Mouse (Mus musculus) myocyte (in vitro differentiated cells): ENCODE data around the gene Spdef. TPM values are rescaled to one million over a fixed set of nuclear protein-coding genes. Genes with fewer than 3 reads are reported as not detected.

Experiments
- H3K27me3 ChIP-seq: one replicate; pipeline ENCODE4 v1.6.1; 2011; ENCODE audit not compliant: control insufficient read depth, insufficient read depth, insufficient read length
- H3K36me3 ChIP-seq: one replicate; pipeline ENCODE4 v1.6.1; 2011; ENCODE audit not compliant: control insufficient read depth, insufficient read depth
- H3K4me2 ChIP-seq: one replicate; pipeline ENCODE4 v1.6.1; 2011; ENCODE audit warnings: low read depth, control low read depth
- H3K4me3 ChIP-seq: one replicate; pipeline ENCODE4 v1.5.1; 2011; ENCODE audit warnings: mild to moderate bottlenecking, control low read depth, moderate library complexity
- H3K79me2 ChIP-seq: one replicate; pipeline ENCODE4 v1.6.1; 2011; ENCODE audit not compliant: control insufficient read depth, insufficient read depth
- H3ac ChIP-seq: one replicate; pipeline ENCODE4 v1.6.1; 2011; ENCODE audit not compliant: control insufficient read depth, insufficient read length
- CEBPB ChIP-seq: IDR thresholded peaks from 2 replicates; pipeline ENCODE4 v1.6.1; 2011; ENCODE audit warnings: mild to moderate bottlenecking, moderate library complexity; ENCODE audit not compliant: poor library complexity, insufficient read depth, severe bottlenecking
- E2F4 ChIP-seq: IDR thresholded peaks from one replicate; pipeline ENCODE4 v1.6.1; 2011; ENCODE audit warnings: mild to moderate bottlenecking, control low read depth, moderate library complexity; ENCODE audit not compliant: insufficient read depth
- MAX ChIP-seq: IDR thresholded peaks from one replicate; pipeline ENCODE4 v1.6.1; 2011; ENCODE audit warnings: low read depth, mild to moderate bottlenecking, control low read depth
- MYOD1 ChIP-seq, 3 experiments: IDR thresholded peaks; one replicate each; pipeline ENCODE4 v1.6.1; 2011; ENCODE audit warnings: control low read depth in 2 of 3, low read depth in 2 of 3, mild to moderate bottlenecking in 2 of 3, moderate library complexity in 1 of 3; ENCODE audit not compliant: insufficient read length in 2 of 3, control insufficient read depth in 1 of 3
- MYOG ChIP-seq, 3 experiments: IDR thresholded peaks; one replicate each; pipeline ENCODE4 v1.6.1; 2011; ENCODE audit warnings: control low read depth in 2 of 3, low read depth in 2 of 3, mild to moderate bottlenecking in 2 of 3; ENCODE audit not compliant: insufficient read length in 2 of 3, control insufficient read depth in 1 of 3, insufficient read depth in 1 of 3
- POLR2A ChIP-seq: IDR thresholded peaks from one replicate; pipeline ENCODE4 v1.6.1; 2011; ENCODE audit warnings: low read depth, mild to moderate bottlenecking, control low read depth, moderate library complexity; ENCODE audit not compliant: insufficient read length
- POLR2AphosphoS2 ChIP-seq: IDR thresholded peaks from one replicate; pipeline ENCODE4 v1.6.1; 2011; ENCODE audit warnings: low read depth, control low read depth; ENCODE audit not compliant: insufficient read length
- REST ChIP-seq: IDR thresholded peaks from one replicate; pipeline ENCODE4 v1.6.1; 2011; ENCODE audit warnings: mild to moderate bottlenecking, control low read depth, moderate library complexity; ENCODE audit not compliant: insufficient read depth, insufficient read length
- SRF ChIP-seq: IDR thresholded peaks from one replicate; pipeline ENCODE4 v1.6.1; 2011; ENCODE audit warnings: low read depth; ENCODE audit not compliant: control insufficient read depth, insufficient read length
- TCF12 ChIP-seq: IDR thresholded peaks from one replicate; pipeline ENCODE4 v1.6.1; 2011; ENCODE audit warnings: mild to moderate bottlenecking, control low read depth; ENCODE audit not compliant: poor library complexity, insufficient read depth, severe bottlenecking
- TCF3 ChIP-seq: IDR thresholded peaks from one replicate; pipeline ENCODE4 v1.6.1; 2011; ENCODE audit warnings: low read depth, control low read depth; ENCODE audit not compliant: insufficient read length
- USF1 ChIP-seq: IDR thresholded peaks from one replicate; pipeline ENCODE4 v1.6.1; 2011; ENCODE audit warnings: low read depth, mild to moderate bottlenecking, control low read depth, moderate library complexity
- polyA plus RNA-seq: library from polyadenylated mRNA; unstranded; fragments of >200 nt; fragmentation: generic; extraction: Trizol; gene quantifications from one replicate; pipeline ENCODE4 v1.2.1, GENCODE M21; 2012; ENCODE audit warnings: missing spikeins

Spdef gene
- polyA plus RNA-seq, 1 experiment: 0.05 TPM

- TF ChIP-seq MYOG (IDR thresholded peaks at IDR 0.05; ENCODE audit: control insufficient read depth in 1 of 3, insufficient read depth in 1 of 3, insufficient read length in 2 of 3, low read depth in 2 of 3) (peak in 2 of 3 experiments; percentile 41 to 82), USF1 (no peak), E2F4 (no peak), SRF (no peak), MAX (no peak), TCF12 (no peak), CEBPB (no peak), MYOD1 (IDR thresholded peaks at IDR 0.05; ENCODE audit: control insufficient read depth in 1 of 3, insufficient read length in 2 of 3, low read depth in 2 of 3) (peak in 2 of 3 experiments; percentile 59 to 85), TCF3 (no peak), POLR2AphosphoS2 (no peak), REST (no peak)
- Histone ChIP-seq H3K4me3 (no peak overlapping the region), H3ac (no peak overlapping the region), H3K36me3 (no peaks in the 10 kb centered on the region), H3K27me3 (no peaks in the 10 kb centered on the region), H3K79me2 (peaks cover 5% of the 10 kb centered on the region), H3K4me2 (peak overlapping the region; percentile 74)
Observed at GRCm38 (mm10) chr17:27767543-27767942, 38.8 kb upstream of the Spdef start.

GRCm38 (mm10) chr17:27767120-27767519, 38.4 kb upstream of the Spdef start:
- peak overlapping the region; percentile 74 for H3K4me2 ChIP-seq
- H3K79me2 ChIP-seq: peaks cover 5% of the 10 kb centered on the region
- no peaks in the 10 kb centered on the region for H3K27me3 ChIP-seq
- TF ChIP-seq CEBPB (no peak), TCF3 (no peak), MYOG (IDR thresholded peaks at IDR 0.05; ENCODE audit: control insufficient read depth in 1 of 3, insufficient read depth in 1 of 3, insufficient read length in 2 of 3, low read depth in 2 of 3) (no peak), POLR2A (no peak), MYOD1 (IDR thresholded peaks at IDR 0.05; ENCODE audit: control insufficient read depth in 1 of 3, insufficient read length in 2 of 3, low read depth in 2 of 3) (no peak), MAX (no peak), E2F4 (no peak), TCF12 (no peak), REST (no peak), USF1 (no peak), POLR2AphosphoS2 (no peak), SRF (no peak)
- H3ac ChIP-seq: no peak overlapping the region
- no peaks in the 10 kb centered on the region for H3K36me3 ChIP-seq
- H3K4me3 ChIP-seq: no peak overlapping the region

GRCm38 (mm10) chr17:27765066-27765465, 36.3 kb upstream of the Spdef start:
- no peaks in the 10 kb centered on the region for H3K27me3 ChIP-seq
- peaks cover 5% of the 10 kb centered on the region for H3K79me2 ChIP-seq
- no peak for TF ChIP-seq USF1
- TF ChIP-seq REST: no peak
- TF ChIP-seq E2F4: no peak
- TF ChIP-seq POLR2AphosphoS2: no peak
- no peak for TF ChIP-seq MAX
- no peak for TF ChIP-seq POLR2A
- TF ChIP-seq TCF12: no peak
- TF ChIP-seq SRF: no peak
- TF ChIP-seq MYOD1 (IDR thresholded peaks at IDR 0.05; ENCODE audit: control insufficient read depth in 1 of 3, insufficient read length in 2 of 3, low read depth in 2 of 3): no peak
- TF ChIP-seq TCF3: no peak
- TF ChIP-seq CEBPB: no peak
- TF ChIP-seq MYOG (IDR thresholded peaks at IDR 0.05; ENCODE audit: control insufficient read depth in 1 of 3, insufficient read depth in 1 of 3, insufficient read length in 2 of 3, low read depth in 2 of 3): no peak
- H3K4me3 ChIP-seq: no peak overlapping the region
- no peak overlapping the region for H3K4me2 ChIP-seq
- no peaks in the 10 kb centered on the region for H3K36me3 ChIP-seq
- H3ac ChIP-seq: no peak overlapping the region

- Histone ChIP-seq H3K79me2 (peaks cover 5% of the 10 kb centered on the region), H3K36me3 (no peaks in the 10 kb centered on the region), H3K27me3 (no peaks in the 10 kb centered on the region), H3K4me2 (no peak overlapping the region), H3K4me3 (no peak overlapping the region), H3ac (no peak overlapping the region)
- TF ChIP-seq REST (no peak), CEBPB (no peak), E2F4 (no peak), TCF3 (no peak), MYOG (IDR thresholded peaks at IDR 0.05; ENCODE audit: control insufficient read depth in 1 of 3, insufficient read depth in 1 of 3, insufficient read length in 2 of 3, low read depth in 2 of 3) (no peak), SRF (no peak), TCF12 (no peak), POLR2A (no peak), POLR2AphosphoS2 (no peak), MYOD1 (IDR thresholded peaks at IDR 0.05; ENCODE audit: control insufficient read depth in 1 of 3, insufficient read length in 2 of 3, low read depth in 2 of 3) (no peak), USF1 (no peak), MAX (no peak)
Observed at GRCm38 (mm10) chr17:27764453-27764852, 35.7 kb upstream of the Spdef start.
